Mouse (Mus musculus): ENCODE data around the gene B4galt4.

B4galt4 gene

GRCm38 (mm10) chr16:38729139-38729538, 12.9 kb upstream of the B4galt4 start:
- no peak for DNase-seq (ENCODE audit: low spot score)

DNA sequence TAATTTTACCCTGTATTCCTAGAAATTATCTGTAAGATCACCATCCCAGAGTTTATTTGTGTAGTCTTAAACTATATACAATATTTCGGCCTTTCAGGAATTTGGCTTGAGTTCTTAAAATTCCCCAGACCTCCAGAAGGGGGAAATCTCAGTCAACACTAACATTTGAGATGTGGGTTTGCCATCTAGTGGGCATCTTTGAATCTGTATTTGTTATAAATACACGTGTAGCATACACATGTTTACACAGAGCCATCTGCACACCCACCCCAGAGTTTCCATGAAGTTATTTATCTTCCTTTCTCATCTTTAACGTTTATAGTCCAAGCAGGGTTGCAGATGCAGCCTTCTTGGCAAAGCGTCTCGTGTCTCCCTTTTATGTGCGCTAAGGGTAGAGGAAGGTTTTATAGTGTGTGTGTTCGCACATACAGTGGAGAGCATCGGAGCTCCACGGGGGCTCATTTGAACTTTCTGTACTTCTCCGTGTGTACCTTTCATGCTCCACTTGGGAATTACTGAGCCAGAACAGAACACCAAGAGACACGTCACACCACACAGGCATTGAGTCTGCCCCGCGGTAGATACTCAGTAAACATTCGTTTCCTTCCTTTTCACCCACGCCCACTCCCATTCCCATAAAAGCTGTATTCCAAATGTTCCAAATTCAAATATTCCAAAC, 12.3 kb upstream of the B4galt4 start:
- peak; percentile 78 for DNase-seq (ENCODE audit: low spot score)

DNA sequence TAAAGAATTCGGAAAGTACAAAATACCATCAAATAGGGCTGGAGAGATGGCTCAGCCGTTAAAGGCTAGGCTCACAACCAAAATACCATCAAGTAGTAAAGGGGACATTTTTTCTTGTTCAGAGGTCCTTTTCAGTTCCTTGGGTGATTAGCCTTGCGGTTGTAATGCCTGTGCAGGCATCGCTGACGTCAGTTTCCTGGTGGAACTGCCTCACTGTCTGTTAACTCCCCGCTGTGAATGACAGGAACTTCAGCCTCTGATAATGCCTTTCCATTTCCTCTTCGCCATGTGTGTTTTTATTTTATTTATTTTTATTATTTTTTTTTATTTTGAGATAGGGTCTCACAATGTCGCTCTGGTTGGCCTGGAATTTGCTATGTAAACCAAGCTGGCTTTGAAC, 11.1 kb upstream of the B4galt4 start:
- DNase-seq (ENCODE audit: low spot score) = peak; percentile 72

DNA sequence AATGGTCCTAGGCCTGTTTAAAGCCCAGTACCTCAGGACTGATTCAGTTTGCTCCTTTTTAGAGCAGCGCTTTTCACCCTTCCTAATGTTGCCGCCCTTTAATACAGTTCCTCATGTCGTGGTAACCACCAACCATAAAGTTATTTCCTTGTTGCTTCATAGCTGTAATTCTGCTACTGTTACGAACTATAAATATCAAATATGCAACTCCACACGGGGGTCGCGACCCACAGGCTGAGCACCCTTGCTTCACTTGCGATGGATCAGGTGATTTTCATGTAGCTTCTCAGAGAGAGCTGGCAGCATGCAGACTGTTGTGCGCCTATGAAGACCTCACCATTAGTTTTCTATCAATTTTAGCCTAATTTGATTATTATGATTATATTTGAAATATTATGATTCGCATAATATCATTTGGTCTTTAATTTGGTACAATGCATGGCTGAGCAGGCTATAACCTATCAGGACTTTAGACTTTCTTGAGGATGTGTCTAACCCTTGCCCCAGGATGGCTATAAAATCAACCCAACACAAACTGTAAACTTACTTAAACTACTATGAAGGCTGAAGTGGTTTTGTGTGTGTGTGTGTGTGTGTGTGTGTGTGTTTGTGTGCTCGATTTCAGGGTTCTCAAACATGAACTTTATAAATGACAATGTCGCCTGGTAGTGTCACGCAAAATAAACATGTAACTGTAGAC, 710 bp upstream of the B4galt4 start:
- no peak for DNase-seq (ENCODE audit: low spot score)

DNA sequence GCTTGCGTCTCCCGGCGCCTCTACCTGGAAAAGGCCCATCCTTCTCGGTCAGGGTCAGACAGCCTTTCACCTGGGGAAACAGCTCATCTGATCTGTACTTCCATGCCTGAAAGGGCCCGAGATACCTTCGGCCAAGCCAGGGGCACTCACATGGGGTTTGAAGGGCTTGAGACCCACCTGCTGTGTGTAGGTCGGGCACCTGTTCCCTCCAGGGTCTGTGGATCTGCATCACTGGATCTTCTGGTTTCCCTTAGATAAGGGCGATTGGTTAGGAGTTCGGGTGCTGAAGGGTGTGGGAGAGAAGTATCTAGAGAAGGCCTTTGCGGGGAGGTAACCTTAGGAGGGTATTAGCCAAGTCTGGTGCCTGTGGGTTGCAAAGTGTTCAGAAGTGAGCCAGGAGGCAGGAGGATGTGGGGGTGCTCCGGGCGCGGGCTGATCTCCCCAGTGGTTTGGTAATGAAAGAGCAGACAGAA, 631 bp downstream of the B4galt4 start:
- no peak for DNase-seq (ENCODE audit: low spot score)

DNA sequence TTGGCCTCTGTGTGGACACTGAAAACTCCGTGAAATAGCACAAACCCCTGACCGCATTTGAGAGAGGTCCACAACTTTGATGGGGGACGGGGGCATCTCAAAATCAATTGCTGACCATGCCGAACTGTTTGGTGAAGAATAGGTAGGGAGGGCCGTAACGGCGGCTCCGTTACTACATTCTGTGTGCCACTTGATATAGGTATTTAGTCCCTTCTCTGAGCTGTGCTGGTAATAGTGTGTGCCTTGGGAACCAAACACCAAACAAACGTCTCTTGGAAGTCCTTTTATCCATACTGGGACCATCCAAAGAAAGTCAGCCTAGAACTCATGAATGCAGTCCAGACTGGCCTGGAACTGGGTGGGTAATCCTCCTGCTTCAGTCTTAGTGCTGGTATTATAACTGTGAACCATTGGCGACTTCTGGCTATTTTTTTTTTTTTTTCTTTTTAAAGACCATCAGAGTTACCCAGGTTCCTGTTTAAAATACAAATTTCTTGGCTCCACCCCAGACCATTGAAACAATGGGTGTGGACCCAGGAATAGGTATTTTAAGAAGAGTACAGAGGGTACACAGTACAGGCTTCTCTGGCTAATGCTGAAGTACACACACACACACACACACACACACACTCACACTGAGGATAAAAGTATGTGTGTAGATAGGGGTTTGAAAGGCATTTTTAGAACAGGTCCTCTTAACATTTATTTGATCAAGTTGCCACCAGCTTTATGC, 2.0 kb downstream of the B4galt4 start:
- DNase-seq (ENCODE audit: low spot score) = peak; percentile 82

- DNase-seq (ENCODE audit: low spot score) = no peak
These were observed 8.7 kb downstream of the B4galt4 start for GRCm38 (mm10) chr16:38750803-38751202.

- DNase-seq (ENCODE audit: low spot score) = no peak
These were observed 11.6 kb downstream of the B4galt4 start for GRCm38 (mm10) chr16:38753631-38754030.

- DNase-seq (ENCODE audit: low spot score) = no peak
These were observed 13.6 kb downstream of the B4galt4 start for GRCm38 (mm10) chr16:38755452-38756176.

- peak; percentile 81 for DNase-seq (ENCODE audit: low spot score)
These were observed 14.1 kb downstream of the B4galt4 start for GRCm38 (mm10) chr16:38756177-38756503.

GRCm38 (mm10) chr16:38756572-38756971, 14.5 kb downstream of the B4galt4 start:
- no peak for DNase-seq (ENCODE audit: low spot score)

DNA sequence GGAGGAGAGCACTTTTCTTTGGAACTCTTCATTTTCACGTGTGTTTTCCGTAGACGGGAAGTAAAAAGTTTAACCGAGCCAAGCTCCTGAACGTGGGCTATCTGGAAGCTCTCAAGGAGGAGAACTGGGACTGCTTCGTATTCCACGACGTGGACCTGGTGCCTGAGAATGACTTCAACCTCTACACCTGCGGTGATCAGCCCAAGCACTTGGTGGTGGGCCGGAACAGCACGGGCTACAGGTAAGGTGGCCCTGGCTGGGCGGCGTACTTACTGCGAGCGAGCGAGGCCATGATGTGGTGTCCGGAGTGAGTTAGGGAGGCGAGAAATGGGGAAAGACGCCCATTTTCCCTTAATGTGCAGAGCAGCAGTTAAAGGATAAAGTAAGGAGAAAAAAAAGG, 15.6 kb downstream of the B4galt4 start:
- DNase-seq (ENCODE audit: low spot score) = no peak

DNA sequence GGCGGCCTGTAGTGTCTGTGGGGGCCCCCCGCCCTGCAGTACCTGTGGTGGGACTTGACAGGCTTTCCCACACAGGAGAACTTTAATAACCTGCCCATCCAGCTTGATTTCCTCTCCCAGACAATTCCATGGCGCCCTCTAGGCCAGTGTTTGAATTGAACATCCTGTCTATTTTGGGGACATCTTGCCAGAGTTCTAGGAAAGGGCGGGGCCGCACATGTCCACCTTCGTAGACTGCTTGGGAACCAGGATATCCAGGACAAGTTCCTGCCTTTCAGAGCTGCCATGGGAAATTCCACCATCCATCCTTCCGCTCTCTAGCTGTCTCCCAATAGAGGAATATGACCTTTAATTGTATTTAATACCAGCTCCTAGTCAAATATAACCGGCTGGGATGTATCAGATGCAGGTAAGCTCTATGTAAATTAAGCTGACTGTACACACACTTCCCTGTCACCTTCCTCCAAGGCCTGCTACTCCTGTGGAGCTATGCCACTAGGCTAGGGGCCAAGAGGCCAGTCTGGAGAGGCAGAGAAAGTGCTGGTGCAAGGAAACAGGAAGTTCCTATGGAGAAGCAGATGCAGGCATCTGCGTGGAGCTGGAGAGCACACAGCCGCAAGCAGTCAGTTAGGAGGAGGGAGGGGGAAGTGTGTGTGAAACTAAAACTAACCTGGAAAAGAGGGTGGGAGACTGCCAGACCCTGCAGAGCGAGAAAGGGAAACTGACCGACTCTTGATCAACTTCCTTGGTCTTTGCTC, 16.2 kb downstream of the B4galt4 start:
- peak; percentile 69 for DNase-seq (ENCODE audit: low spot score)

DNA sequence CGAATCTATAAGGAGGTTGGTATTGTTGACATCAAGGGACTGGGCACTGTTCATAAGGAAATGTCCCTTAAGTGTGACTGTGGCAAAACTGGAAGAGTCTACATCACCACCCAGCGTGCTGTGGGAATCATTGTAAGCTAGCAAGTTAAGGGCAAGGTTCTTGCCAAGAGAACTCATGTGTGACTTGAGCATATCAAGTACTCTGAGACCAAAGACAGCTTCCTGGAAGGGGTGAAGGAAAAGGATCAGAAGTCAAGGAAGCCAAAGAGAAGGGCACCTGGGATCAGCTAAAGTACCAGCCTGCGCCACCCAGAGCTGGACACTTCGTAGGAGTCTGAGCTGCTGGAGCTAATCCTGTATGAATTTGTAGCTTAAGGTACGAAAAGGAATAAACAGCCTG, 18.2 kb downstream of the B4galt4 start:
- no peak for DNase-seq (ENCODE audit: low spot score)

DNA sequence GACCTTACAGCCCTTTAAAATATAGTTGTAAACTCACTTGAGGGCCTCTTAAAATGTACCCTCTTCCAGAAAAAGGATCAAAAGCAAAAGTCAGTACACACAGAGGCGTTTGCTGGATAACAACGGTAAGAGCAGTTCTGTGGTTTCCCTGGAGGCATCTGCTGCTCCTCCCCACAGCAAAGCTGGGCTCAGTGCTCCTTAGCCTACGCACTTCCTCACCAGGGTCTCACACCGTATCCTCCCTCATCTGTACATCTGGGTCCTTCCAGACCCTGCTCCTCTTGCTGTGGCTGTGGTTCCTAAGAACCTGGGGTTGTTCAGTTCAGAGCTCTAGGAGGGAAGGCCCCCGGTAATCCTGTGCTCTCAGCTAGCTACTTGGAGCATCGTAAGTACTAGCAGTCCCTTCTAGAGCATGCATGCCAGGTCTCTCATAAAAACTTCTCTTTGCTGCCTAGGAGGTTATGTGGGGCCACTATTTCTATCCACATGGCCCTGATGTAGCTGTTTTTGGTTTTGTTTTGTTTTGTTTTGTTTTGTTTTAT, 18.8 kb downstream of the B4galt4 start:
- no peak for DNase-seq (ENCODE audit: low spot score)

DNA sequence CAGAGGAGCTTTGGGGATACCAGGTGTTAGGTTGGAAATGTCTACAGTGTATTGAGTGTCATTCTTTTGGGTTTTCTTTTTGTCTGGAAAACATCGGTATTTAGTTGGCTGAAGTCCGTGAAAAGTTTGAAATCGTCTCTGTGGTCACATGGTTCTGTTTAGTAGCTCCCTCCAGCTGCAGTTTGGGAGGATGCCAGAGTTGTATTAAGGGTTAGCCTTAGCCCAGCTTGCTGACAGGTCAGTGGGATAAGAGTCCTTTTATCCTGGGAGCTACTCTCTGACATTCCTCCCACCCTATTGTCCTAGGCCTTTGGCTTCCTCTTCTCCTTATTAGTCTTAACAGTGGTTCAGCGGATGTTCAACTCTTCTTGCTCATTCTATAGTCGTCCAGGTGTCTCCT, 19.9 kb downstream of the B4galt4 start:
- peak; percentile 40 for DNase-seq (ENCODE audit: low spot score)

GRCm38 (mm10) chr16:38762401-38762800, 20.3 kb downstream of the B4galt4 start:
- DNase-seq (ENCODE audit: low spot score) = no peak

- DNase-seq (ENCODE audit: low spot score) = no peak
These were observed 21.4 kb downstream of the B4galt4 start for GRCm38 (mm10) chr16:38763508-38763907.

GRCm38 (mm10) chr16:38766671-38767070, 24.6 kb downstream of the B4galt4 start:
- no peak for DNase-seq (ENCODE audit: low spot score)

DNA sequence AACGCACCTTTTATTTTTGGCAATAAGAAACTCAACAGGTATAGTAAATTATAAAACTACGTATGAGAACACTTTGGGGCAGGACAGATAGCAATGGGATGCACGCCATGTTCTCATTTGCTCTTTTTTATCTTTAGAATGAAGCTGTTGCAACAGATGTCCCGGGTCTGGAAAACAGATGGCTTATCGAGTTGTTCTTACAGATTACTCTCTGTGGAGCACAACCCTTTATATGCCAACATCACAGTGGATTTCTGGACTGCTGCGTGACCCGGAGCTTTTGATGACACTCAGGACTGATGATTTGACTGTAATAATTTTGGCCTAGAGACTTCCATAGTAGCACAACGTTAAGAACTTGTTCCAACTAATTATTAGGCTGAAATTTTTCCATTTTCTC, 25.7 kb downstream of the B4galt4 start:
- no peak for DNase-seq (ENCODE audit: low spot score)

DNA sequence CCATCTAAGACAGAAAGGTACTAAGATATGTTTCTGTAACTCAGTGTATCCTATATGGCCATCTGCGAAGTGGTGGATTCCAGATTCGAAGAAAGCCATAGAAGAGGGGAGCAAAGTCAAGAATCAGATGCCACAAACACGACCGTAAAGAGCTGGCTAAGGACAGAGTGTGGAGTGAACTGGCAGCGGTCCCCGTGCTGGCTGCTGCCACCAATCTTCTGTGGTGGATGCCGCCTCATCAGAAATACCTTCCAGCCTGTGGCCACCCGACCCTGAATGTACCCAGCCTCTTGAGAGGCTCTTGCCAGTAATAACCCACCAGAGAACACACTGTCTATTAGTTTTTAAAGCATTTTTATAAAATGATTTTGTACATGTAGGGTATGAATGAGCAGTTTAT, 26.3 kb downstream of the B4galt4 start:
- DNase-seq (ENCODE audit: low spot score) = no peak
